Mouse (Mus musculus) forelimb bud, embryonic 11.5 days (tissue): ENCODE data around the gene Usp1.
"Not testable (repeated sequence)": the region's sequence is repeated elsewhere in the genome, so short reads cannot be mapped to it uniquely, and the experiment has no call there.

Experiments
- DNase-seq: peaks from one replicate; pipeline ENCODE4 v3.0.0-alpha.2; 2012; ENCODE audit warnings: low read depth, low spot score

Gene Usp1

DNA sequence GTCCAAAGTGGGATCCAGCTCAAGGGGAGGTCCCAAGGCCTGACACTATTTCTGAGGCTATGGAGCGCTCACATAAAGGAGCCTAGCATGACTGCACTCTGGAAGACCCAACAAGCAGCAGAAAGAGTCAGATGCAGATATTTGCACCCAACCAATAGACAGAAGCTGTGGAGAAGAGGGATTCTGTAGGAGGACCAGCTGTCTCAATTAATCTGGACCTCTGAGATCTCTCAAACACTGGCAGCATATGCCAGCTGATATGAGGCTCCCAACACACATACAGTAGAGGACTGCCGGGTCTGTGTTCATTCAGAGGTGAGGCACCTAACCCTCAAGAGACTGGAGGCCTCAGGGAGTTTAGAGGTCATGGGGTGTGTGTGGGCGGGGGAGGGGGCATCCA, 56.4 kb downstream of the Usp1 start:
- DNase-seq = not testable (repeated sequence)

DNA sequence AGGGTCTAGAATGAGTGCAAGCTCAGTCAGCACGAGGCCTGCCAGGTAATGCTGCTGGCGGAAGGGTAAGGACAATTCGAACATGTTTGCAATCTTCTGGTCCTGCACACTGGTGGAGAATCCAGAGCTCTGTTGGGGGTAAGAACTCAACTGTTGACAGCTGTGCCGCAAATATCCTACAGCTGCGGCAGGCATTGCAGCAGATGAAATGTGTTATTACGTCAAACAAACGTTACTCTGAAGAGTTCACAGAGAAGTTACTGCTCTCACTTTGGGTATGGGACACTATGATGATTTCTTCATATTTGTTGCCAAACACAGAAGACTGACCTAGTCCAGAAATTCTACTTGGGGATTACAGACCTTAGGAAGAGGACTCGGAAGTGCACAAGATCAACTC, 61.1 kb downstream of the Usp1 start:
- no peak for DNase-seq
